Mouse (Mus musculus) kidney, postnatal 36 days (tissue): ENCODE measurements at regions not wholly inside any gene's neighbourhood (a gene's known extent, or its start where the extent isn't known, plus 50 kb on each side); places are given as distances from the start of the nearest gene placed in this dataset.

Experiments
- DNase-seq, 2 experiments: peaks; one replicate each; pipeline ENCODE4 v3.0.0; 2021 to 2022; ENCODE audit warnings: mixed read lengths in 2 of 2

- DNase-seq = no peak
These were observed 105.0 kb upstream of the Ppp2r3a start for GRCm38 (mm10) chr9:101356607-101357006.

GRCm38 (mm10) chr9:101348771-101349170 is 97.2 kb upstream of the Ppp2r3a start:
- DNase-seq = no peak

- peak in 1 of 2 experiments; percentile 11 for DNase-seq
These were observed 91.3 kb upstream of the Ppp2r3a start for GRCm38 (mm10) chr9:101342887-101343286.

- no peak for DNase-seq
These were observed 89.3 kb upstream of the Ppp2r3a start for GRCm38 (mm10) chr9:101340796-101341465.

- peak; percentile 46 to 60 for DNase-seq
These were observed 77.6 kb upstream of the Ppp2r3a start for GRCm38 (mm10) chr9:101329032-101329824.

GRCm38 (mm10) chr9:101326961-101327360 is 75.4 kb upstream of the Ppp2r3a start:
- no peak for DNase-seq

GRCm38 (mm10) chr9:101314036-101314435 is 62.4 kb upstream of the Ppp2r3a start:
- DNase-seq = peak; percentile 61 to 81

GRCm38 (mm10) chr9:101306408-101306935 is 54.9 kb upstream of the Ppp2r3a start:
- no peak for DNase-seq

GRCm38 (mm10) chr9:101305730-101306129 is 54.1 kb upstream of the Ppp2r3a start:
- no peak for DNase-seq
